Mouse (Mus musculus) forebrain, embryonic 14.5 days (tissue): ENCODE data around the gene Rdh9. TPM values are rescaled to one million over a fixed set of nuclear protein-coding genes. Genes with fewer than 3 reads are reported as not detected.
A peak's percentile ranks its signal among the peaks of the same experiment; 100 is the strongest.

ENCODE experiments used
- ATAC-seq: fragments of 200-750 bp; cut with Nextera tagmentation; 2 replicates; pipeline ENCODE4 v1.8.0; 2017; ENCODE audit warnings: mild to moderate bottlenecking, moderate library complexity
- DNase-seq: peaks from one replicate; pipeline ENCODE4 v3.0.0-alpha.2; 2015; ENCODE audit warnings: low spot score
- H3K27ac ChIP-seq: fragments of 300-500 bp; sonication (generic); 2 replicates; pipeline ENCODE4 v1.5.1; 2014; ENCODE audit warnings: low read depth, mild to moderate bottlenecking, control low read depth, low read length, moderate library complexity
- H3K27me3 ChIP-seq: fragments of 300-500 bp; sonication (generic); replicated peaks from 2 replicates; pipeline ENCODE4 v1.6.1; 2014; ENCODE audit warnings: low read length, control low read depth, mixed read lengths; ENCODE audit not compliant: control insufficient read depth, insufficient read depth
- H3K36me3 ChIP-seq: fragments of 300-500 bp; sonication (generic); 2 replicates; pipeline ENCODE4 v1.6.1; 2014; ENCODE audit warnings: low read length, control low read depth; ENCODE audit not compliant: control insufficient read depth, insufficient read depth
- H3K4me1 ChIP-seq: fragments of 300-500 bp; sonication (generic); 2 replicates; pipeline ENCODE4 v1.6.1; 2014; ENCODE audit warnings: antibody characterized with exemption, low read length, control low read depth; ENCODE audit not compliant: control insufficient read depth, insufficient read depth
- H3K4me2 ChIP-seq: fragments of 300-500 bp; sonication (generic); 2 replicates; pipeline ENCODE4 v1.6.1; 2014; ENCODE audit warnings: mild to moderate bottlenecking, control low read depth, low read length
- H3K4me3 ChIP-seq: fragments of 300-500 bp; sonication (generic); 2 replicates; pipeline ENCODE4 v1.5.1; 2014; ENCODE audit warnings: low read depth, low read length, control low read depth
- H3K9ac ChIP-seq: fragments of 300-500 bp; sonication (generic); 2 replicates; pipeline ENCODE4 v1.6.1; 2014; ENCODE audit warnings: mild to moderate bottlenecking, low read length, control low read depth, moderate library complexity
- H3K9me3 ChIP-seq: fragments of 300-500 bp; sonication (generic); replicated peaks from 2 replicates; pipeline ENCODE4 v1.6.1; 2016; ENCODE audit warnings: low read length, control low read depth, mixed read lengths; ENCODE audit not compliant: control insufficient read depth
- WGBS: fragments of 180-500 bp; shearing (Covaris S2); extraction: QIAGEN DNeasy Blood & Tissue Kit; methylation state at CpG from one replicate; pipeline ENCODE4 v1.1.7; 2014; 5-methylcytosine and 5-hydroxymethylcytosine counted together
- polyA plus RNA-seq: library from polyadenylated mRNA; unstranded; fragments of >200 nt; fragmentation: Nextera tagmentation; extraction: Ambion mirVana; gene quantifications from 2 replicates; pipeline ENCODE4 v1.2.1, GENCODE M21; 2014

Gene Rdh9
- polyA plus RNA-seq, 1 experiment from 2014 or later: 0.08 TPM

DNA sequence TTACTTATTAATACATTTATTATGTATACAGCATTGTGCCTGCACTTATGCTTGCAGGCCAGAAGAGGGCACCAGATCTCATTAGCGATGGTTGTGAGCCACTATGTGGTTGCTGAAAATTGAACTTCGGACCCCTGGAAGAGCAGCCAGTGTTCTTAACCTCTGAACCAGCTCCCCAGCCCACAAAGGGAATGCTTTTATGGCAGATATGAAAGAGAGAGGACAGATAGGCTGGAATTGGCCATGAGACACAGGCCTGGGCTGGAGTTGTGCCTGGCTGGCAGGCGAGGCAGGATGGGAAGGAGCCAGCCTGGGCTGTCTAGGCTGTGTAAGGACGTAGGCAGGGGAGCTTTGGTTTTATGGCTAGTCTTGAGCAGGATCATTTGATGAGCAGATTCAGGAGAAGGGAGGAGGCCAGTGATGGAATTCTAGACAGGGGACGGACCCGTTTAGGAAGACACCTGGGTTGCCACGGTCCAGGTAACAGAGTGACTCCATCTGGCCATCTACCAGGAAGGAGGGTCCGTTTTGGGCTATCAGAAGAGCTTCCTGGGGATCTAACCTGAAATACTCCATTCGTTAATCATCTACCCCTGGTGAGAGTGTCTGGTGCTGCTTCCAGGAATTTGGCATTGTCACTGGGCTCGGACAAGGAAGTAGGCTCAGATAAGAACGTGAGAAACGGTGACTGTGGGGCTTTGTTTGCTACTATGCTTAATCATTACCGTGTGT, 37.9 kb upstream of the Rdh9 start:
- H3K9me3 ChIP-seq: no peaks in the 10 kb centered on the region
- peak overlapping the region; percentile 68; the same call in 1 of the 2 replicates for H3K4me2 ChIP-seq
- no peaks in the 10 kb centered on the region for H3K27me3 ChIP-seq
- 53% methylated on average over 13 of the region's 13 CpGs for WGBS
- 0 out of 2 replicates have a peak overlapping the region, but pooled peaks have one; percentile 85 for H3K4me3 ChIP-seq
- H3K4me1 ChIP-seq: peaks cover 9% of the 10 kb centered on the region
- H3K27ac ChIP-seq: no peak overlapping the region
- DNase-seq (no peak), ATAC-seq (no peak)
- H3K9ac ChIP-seq: no peak overlapping the region
- H3K36me3 ChIP-seq: peaks cover 21% of the 10 kb centered on the region

GRCm38 (mm10) chr10:127739083-127739660, 37.0 kb upstream of the Rdh9 start, which contains the start of gene Zbtb39:
Gene Zbtb39, plus strand, starts transcription at chr10:127739538.
- Histone ChIP-seq H3K4me2 (peak within 1 kb of the TSS; percentile 68), H3K27me3 (no peaks in the 10 kb centered on the region), H3K9ac (peak within 1 kb of the TSS; percentile 96), H3K27ac (peak within 1 kb of the TSS; percentile 79), H3K4me3 (peak within 1 kb of the TSS; percentile 85), H3K4me1 (peaks cover 9% of the 10 kb centered on the region), H3K36me3 (peaks cover 30% of the 10 kb centered on the region), H3K9me3 (no peaks in the 10 kb centered on the region)
- peak; percentile 73 for DNase-seq
- 3% methylated on average over 18 of the region's 61 CpGs for WGBS
- ATAC-seq: peak; percentile 91

GRCm38 (mm10) chr10:127739661-127740161, 36.5 kb upstream of the Rdh9 start:
- Histone ChIP-seq H3K9ac (peak overlapping the region; percentile 96), H3K27ac (peak overlapping the region; percentile 79), H3K27me3 (no peaks in the 10 kb centered on the region), H3K9me3 (no peaks in the 10 kb centered on the region), H3K4me1 (peaks cover 9% of the 10 kb centered on the region), H3K4me2 (peak overlapping the region; percentile 68), H3K4me3 (peak overlapping the region; percentile 85), H3K36me3 (peaks cover 35% of the 10 kb centered on the region)
- peak; percentile 69 for ATAC-seq
- DNase-seq: peak; percentile 33
- WGBS: 1% methylated on average over 47 of the region's 55 CpGs

DNA sequence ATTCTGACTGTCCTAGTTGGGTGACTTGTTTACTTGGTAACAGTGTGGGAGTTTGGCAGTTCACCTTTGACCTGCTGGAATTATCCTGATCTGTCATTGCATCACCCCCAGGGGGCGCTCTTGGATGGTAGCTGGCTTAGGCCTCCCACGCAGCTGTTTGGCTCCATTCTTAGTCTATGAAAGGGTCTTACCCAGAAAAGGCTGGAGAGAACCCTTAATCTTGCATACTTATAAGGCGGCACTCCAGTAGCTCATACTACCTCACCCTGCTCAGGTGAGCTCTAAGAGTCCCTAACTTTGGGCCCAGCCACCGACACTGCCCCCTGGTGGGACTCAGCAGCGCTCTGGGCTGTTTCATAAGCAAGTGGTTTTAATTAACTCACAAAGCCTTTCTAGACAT, 31.5 kb upstream of the Rdh9 start:
- peak; percentile 38 for DNase-seq
- WGBS: 65% methylated on average over 5 of the region's 5 CpGs

DNA sequence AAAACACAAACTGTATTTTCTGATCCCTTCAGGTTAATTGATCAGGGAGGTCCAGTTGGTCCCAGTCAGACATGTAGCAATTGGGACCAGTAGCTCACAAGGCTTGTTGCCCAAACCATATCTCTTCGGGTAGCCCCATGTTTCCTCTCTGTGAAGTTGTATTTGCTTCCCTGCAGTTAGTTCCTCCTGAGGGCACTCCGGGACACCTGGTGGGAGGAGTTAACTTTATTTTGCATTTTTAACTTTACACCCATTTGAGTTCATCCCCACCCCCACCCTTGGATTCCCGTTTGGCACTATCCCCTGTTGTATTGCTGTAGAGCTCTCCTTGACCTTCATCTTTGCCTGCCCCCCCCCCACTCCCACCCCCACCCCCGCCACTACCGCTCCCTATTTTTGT, 30.3 kb upstream of the Rdh9 start:
- 77% methylated on average over 5 of the region's 5 CpGs for WGBS
- H3K9ac ChIP-seq: no peak overlapping the region

More for the DNA sequence above, 31.5 kb upstream of the Rdh9 start:
- Histone ChIP-seq H3K4me3 (no peak overlapping the region), H3K4me1 (peaks cover 9% of the 10 kb centered on the region), H3K9me3 (no peaks in the 10 kb centered on the region), H3K4me2 (no peak overlapping the region), H3K9ac (no peak overlapping the region), H3K27me3 (no peaks in the 10 kb centered on the region), H3K27ac (no peak overlapping the region), H3K36me3 (peaks cover 72% of the 10 kb centered on the region)
- peak; percentile 47; the same call in 1 of the 2 replicates for ATAC-seq

GRCm38 (mm10) chr10:127747254-127747653, 28.9 kb upstream of the Rdh9 start:
- no peaks in the 10 kb centered on the region for H3K27me3 ChIP-seq
- H3K4me2 ChIP-seq: no peak overlapping the region
- H3K9ac ChIP-seq: no peak overlapping the region
- no peaks in the 10 kb centered on the region for H3K9me3 ChIP-seq
- DNase-seq (no peak), ATAC-seq (no peak)
- H3K4me3 ChIP-seq: no peak overlapping the region
- H3K36me3 ChIP-seq: peaks cover 62% of the 10 kb centered on the region
- no peak overlapping the region for H3K27ac ChIP-seq
- no peaks in the 10 kb centered on the region for H3K4me1 ChIP-seq
- 93% methylated on average over 8 of the region's 8 CpGs for WGBS

More for the DNA sequence above, 30.3 kb upstream of the Rdh9 start:
- no peaks in the 10 kb centered on the region for H3K27me3 ChIP-seq
- H3K27ac ChIP-seq: no peak overlapping the region
- ATAC-seq (no peak), DNase-seq (no peak)
- peaks cover 72% of the 10 kb centered on the region for H3K36me3 ChIP-seq
- H3K9me3 ChIP-seq: no peaks in the 10 kb centered on the region
- H3K4me3 ChIP-seq: no peak overlapping the region
- H3K4me2 ChIP-seq: no peak overlapping the region
- H3K4me1 ChIP-seq: peaks cover under 1% of the 10 kb centered on the region; the same call in 1 of the 2 replicates

- ATAC-seq: no peak
- 32% methylated on average over 8 of the region's 8 CpGs for WGBS
Measured at GRCm38 (mm10) chr10:127748847-127749612, 27.2 kb upstream of the Rdh9 start.

GRCm38 (mm10) chr10:127750136-127750777, 25.9 kb upstream of the Rdh9 start:
- DNase-seq (no peak), ATAC-seq (no peak)
- no peaks in the 10 kb centered on the region for H3K4me1 ChIP-seq
- H3K9ac ChIP-seq: 0 out of 2 replicates have a peak overlapping the region, but pooled peaks have one; percentile 21
- 52% methylated on average over 24 of the region's 24 CpGs for WGBS
- no peaks in the 10 kb centered on the region for H3K27me3 ChIP-seq
- peaks cover 32% of the 10 kb centered on the region for H3K36me3 ChIP-seq
- peak overlapping the region; percentile 33 for H3K4me2 ChIP-seq
- no peak overlapping the region for H3K27ac ChIP-seq
- no peaks in the 10 kb centered on the region for H3K9me3 ChIP-seq
- H3K4me3 ChIP-seq: no peak overlapping the region

More at GRCm38 (mm10) chr10:127748847-127749612, 27.2 kb upstream of the Rdh9 start:
- Histone ChIP-seq H3K27me3 (no peaks in the 10 kb centered on the region), H3K4me2 (no peak overlapping the region), H3K9me3 (no peaks in the 10 kb centered on the region), H3K27ac (no peak overlapping the region), H3K4me1 (no peaks in the 10 kb centered on the region), H3K4me3 (no peak overlapping the region), H3K36me3 (peaks cover 44% of the 10 kb centered on the region), H3K9ac (no peak overlapping the region)
- no peak for DNase-seq
